Mouse (Mus musculus): Measurements from ENCODE around the gene Cdh4.

Cdh4 gene

GRCm38 (mm10) chr2:179721534-179722516, 279.6 kb downstream of the Cdh4 start:
- in situ Hi-C loops (cut with MboI, MseI), result no loop called here

GRCm38 (mm10) chr2:179722776-179723386, 280.6 kb downstream of the Cdh4 start:
- in situ Hi-C loops (cut with MboI, MseI), result no loop called here

GRCm38 (mm10) chr2:179723401-179723800, 281.2 kb downstream of the Cdh4 start:
- in situ Hi-C loops (cut with MboI, MseI), result no loop called here

GRCm38 (mm10) chr2:179729002-179729401, 286.8 kb downstream of the Cdh4 start:
- in situ Hi-C loops (cut with MboI, MseI), result no loop called here

- in situ Hi-C loops (cut with MboI, MseI), result no loop called here
Measured at GRCm38 (mm10) chr2:179729802-179730201, 287.6 kb downstream of the Cdh4 start.

- in situ Hi-C loops (cut with MboI, MseI), result no loop called here
Measured at GRCm38 (mm10) chr2:179733141-179733831, 291.1 kb downstream of the Cdh4 start.

- in situ Hi-C loops (cut with MboI, MseI), result no loop called here
Measured at GRCm38 (mm10) chr2:179742419-179742818, 300.2 kb downstream of the Cdh4 start.

GRCm38 (mm10) chr2:179742828-179743227, 300.6 kb downstream of the Cdh4 start:
- in situ Hi-C loops (cut with MboI, MseI), result no loop called here

- in situ Hi-C loops (cut with MboI, MseI), result no loop called here
Measured at GRCm38 (mm10) chr2:179746491-179746890, 304.3 kb downstream of the Cdh4 start.

- in situ Hi-C loops (cut with MboI, MseI), result no loop called here
Measured at GRCm38 (mm10) chr2:179749399-179749798, 307.2 kb downstream of the Cdh4 start.

- in situ Hi-C loops (cut with MboI, MseI), result no loop called here
Measured at GRCm38 (mm10) chr2:179753811-179754210, 311.6 kb downstream of the Cdh4 start.

GRCm38 (mm10) chr2:179754776-179755175, 312.5 kb downstream of the Cdh4 start:
- in situ Hi-C loops (cut with MboI, MseI), result no loop called here

GRCm38 (mm10) chr2:179761718-179762441, 319.6 kb downstream of the Cdh4 start:
- in situ Hi-C loops (cut with MboI, MseI), result no loop called here

GRCm38 (mm10) chr2:179762521-179763305, 320.5 kb downstream of the Cdh4 start:
- in situ Hi-C loops (cut with MboI, MseI), result no loop called here

GRCm38 (mm10) chr2:179764460-179764859, 322.2 kb downstream of the Cdh4 start:
- in situ Hi-C loops (cut with MboI, MseI), result no loop called here

GRCm38 (mm10) chr2:179766664-179767526, 324.7 kb downstream of the Cdh4 start:
- in situ Hi-C loops (cut with MboI, MseI), result no loop called here

- in situ Hi-C loops (cut with MboI, MseI), result no loop called here
Measured at GRCm38 (mm10) chr2:179767527-179767849, 325.3 kb downstream of the Cdh4 start.

- in situ Hi-C loops (cut with MboI, MseI), result no loop called here
Measured at GRCm38 (mm10) chr2:179769137-179769536, 326.9 kb downstream of the Cdh4 start.

GRCm38 (mm10) chr2:179769943-179770342, 327.7 kb downstream of the Cdh4 start:
- in situ Hi-C loops (cut with MboI, MseI), result no loop called here
